Mouse (Mus musculus) heart, embryonic 14.5 days (tissue): Measurements from ENCODE around the gene Maml1. TPM values are rescaled to one million over a fixed set of nuclear protein-coding genes. Genes with fewer than 3 reads are reported as not detected.

Source experiments
- ATAC-seq: fragments of 200-750 bp; cut with Nextera tagmentation; 2 replicates; pipeline ENCODE4 v1.8.0; 2017; ENCODE audit warnings: low read depth, moderate TSS enrichment; ENCODE audit not compliant: insufficient number of reproducible peaks, insufficient read depth, low FRiP score
- H3K27ac ChIP-seq, 2 experiments: fragments of 200-500 bp in 1 of 2; fragments of 300-500 bp in 1 of 2; sonication (generic) in 1 of 2; replicated peaks in 1 of 2; 2 replicates each; pipeline ENCODE4 v1.5.1; 2012 to 2014; ENCODE audit warnings: low read depth in 2 of 2, low read length in 2 of 2, control low read depth in 1 of 2, mild to moderate bottlenecking in 1 of 2, mixed read lengths in 1 of 2; ENCODE audit not compliant: control insufficient read depth in 1 of 2, insufficient read depth in 1 of 2
- H3K27me3 ChIP-seq: fragments of 300-500 bp; sonication (generic); 2 replicates; pipeline ENCODE4 v1.6.1; 2014; ENCODE audit warnings: mild to moderate bottlenecking, low read length, control low read depth; ENCODE audit not compliant: control insufficient read depth, insufficient read depth
- H3K36me3 ChIP-seq: fragments of 300-500 bp; sonication (generic); 2 replicates; pipeline ENCODE4 v1.6.1; 2014; ENCODE audit warnings: mild to moderate bottlenecking, control low read depth, low read length, mixed read lengths; ENCODE audit not compliant: control insufficient read depth, insufficient read depth
- H3K4me1 ChIP-seq, 2 experiments: fragments of 200-500 bp in 1 of 2; fragments of 300-500 bp in 1 of 2; sonication (generic) in 1 of 2; 2 replicates each; pipeline ENCODE4 v1.6.1; 2012 to 2014; ENCODE audit warnings: low read length in 2 of 2, control low read depth in 1 of 2, mixed read lengths in 1 of 2; ENCODE audit not compliant: control insufficient read depth in 2 of 2, insufficient read depth in 2 of 2
- H3K4me2 ChIP-seq: fragments of 300-500 bp; sonication (generic); 2 replicates; pipeline ENCODE4 v1.6.1; 2014; ENCODE audit warnings: mild to moderate bottlenecking, low read length
- H3K4me3 ChIP-seq, 2 experiments: fragments of 200-500 bp in 1 of 2; fragments of 300-500 bp in 1 of 2; sonication (generic) in 1 of 2; 2 replicates each; pipeline ENCODE4 v1.5.1; 2012 to 2014; ENCODE audit warnings: low read length in 2 of 2, mild to moderate bottlenecking in 2 of 2, control low read depth in 1 of 2, low read depth in 1 of 2, moderate library complexity in 1 of 2; ENCODE audit not compliant: control insufficient read depth in 1 of 2, insufficient read depth in 1 of 2
- H3K9ac ChIP-seq: fragments of 300-500 bp; sonication (generic); 2 replicates; pipeline ENCODE4 v1.6.1; 2014; ENCODE audit warnings: mild to moderate bottlenecking, low read length
- H3K9me3 ChIP-seq: fragments of 300-500 bp; sonication (generic); 2 replicates; pipeline ENCODE4 v1.6.1; 2016; ENCODE audit warnings: low read length, control low read depth; ENCODE audit not compliant: control insufficient read depth
- WGBS: fragments of 180-500 bp; shearing (Covaris S2); extraction: QIAGEN DNeasy Blood & Tissue Kit; methylation state at CpG from one replicate; pipeline ENCODE4 v1.1.7; 2014; 5-methylcytosine and 5-hydroxymethylcytosine counted together
- polyA plus RNA-seq: library from polyadenylated mRNA; unstranded; fragments of >200 nt; fragmentation: Nextera tagmentation; extraction: Ambion mirVana; gene quantifications from 2 replicates; pipeline ENCODE4 v1.2.1, GENCODE M21; 2014

Gene Maml1
- polyA plus RNA-seq, 1 experiment from 2014 or later = 5.6 TPM

DNA sequence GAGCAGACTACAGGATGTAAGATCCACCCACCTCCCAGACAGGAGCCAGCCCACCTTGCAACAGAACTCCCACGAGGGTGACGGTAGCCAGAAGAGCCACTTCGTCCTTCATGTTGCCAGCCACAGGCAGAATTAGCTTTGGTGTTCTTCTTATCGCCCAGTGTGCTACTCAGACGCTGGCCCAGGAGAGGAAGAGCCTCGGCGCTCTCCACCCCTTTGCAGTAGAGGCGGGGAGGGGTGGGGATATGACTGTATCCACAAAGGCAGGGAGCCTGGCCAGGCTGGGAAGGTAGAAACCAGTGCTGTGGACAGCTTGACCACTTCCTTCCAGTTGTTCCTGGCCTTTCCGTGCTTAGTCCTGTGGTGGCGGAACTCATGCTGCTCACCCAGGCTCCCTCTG lies 53.8 kb downstream of the Maml1 start, which contains the start of gene Ltc4s:
Gene Ltc4s (minus strand): TSS at position 293 of the 400 bp plus-strand sequence.
- ATAC-seq = no peak
- Histone ChIP-seq H3K9me3 (no peaks in the 10 kb centered on the region), H3K4me1 (peaks cover 14 to 17% of the 10 kb centered on the region in 2 experiments; a peak in 3 of 4 replicates), H3K4me3 (peak within 1 kb of the TSS in 1 of 2 experiments; percentile 61; a peak in 2 of 4 replicates), H3K9ac (no peak within 1 kb of the TSS), H3K36me3 (peaks cover 21% of the 10 kb centered on the region), H3K27ac (no peak within 1 kb of the TSS), H3K4me2 (peak within 1 kb of the TSS; percentile 94), H3K27me3 (peaks cover 24% of the 10 kb centered on the region)
- WGBS = 28% methylated on average over 10 of the region's 10 CpGs

DNA sequence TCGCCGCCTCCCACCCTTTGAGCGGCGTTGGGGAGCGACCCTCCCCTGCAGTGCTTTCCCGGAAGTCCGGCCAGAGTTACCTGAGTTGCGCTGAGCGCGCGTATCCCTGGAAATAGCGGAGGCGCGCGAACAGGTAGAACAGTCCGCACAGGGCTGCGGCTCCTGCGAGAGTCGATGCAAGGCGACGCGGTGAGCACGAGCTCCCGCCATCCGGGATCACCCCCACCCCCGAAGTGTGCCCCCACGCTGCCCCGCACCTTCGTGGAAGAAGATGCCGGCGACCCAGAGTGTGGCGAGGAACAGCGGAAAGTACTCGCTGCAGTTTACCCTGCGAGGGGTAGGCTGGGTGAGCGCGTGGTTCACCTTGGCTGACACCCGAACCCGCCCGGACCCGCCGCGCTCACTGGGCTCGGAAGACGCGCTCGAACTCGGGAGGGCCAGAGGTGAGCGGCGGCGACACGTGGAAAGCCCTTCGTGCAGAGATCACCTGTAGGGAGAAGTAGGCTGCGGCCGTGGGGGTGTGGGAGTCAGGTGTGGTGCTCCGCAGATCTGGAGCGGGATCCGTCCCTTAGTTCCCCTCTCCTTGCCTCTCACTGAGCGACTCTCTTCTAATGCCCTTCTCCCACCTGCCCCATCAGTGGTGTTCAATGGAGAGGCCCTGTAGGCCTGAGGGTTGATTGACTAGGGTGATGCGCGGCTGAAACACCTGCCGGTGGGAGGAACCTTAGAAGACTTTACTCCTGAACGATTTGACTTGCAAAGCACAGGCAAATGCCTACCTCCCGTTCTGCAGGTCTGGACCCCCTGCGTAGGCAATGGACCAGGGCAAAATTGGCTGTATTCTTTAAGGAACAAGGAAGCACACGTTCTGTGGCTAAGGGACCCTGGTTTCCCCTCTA lies 54.9 kb downstream of the Maml1 start:
- Histone ChIP-seq H3K4me2 (peak overlapping the region; percentile 94), H3K4me3 (peak overlapping the region; percentile 52 to 61), H3K4me1 (peaks cover 14 to 17% of the 10 kb centered on the region in 2 experiments; a peak in 3 of 4 replicates), H3K36me3 (peaks cover 32% of the 10 kb centered on the region), H3K27me3 (peaks cover 24% of the 10 kb centered on the region), H3K27ac (no peak overlapping the region), H3K9ac (peak overlapping the region; percentile 73), H3K9me3 (no peaks in the 10 kb centered on the region)
- 2% methylated on average over 65 of the region's 66 CpGs for WGBS
- peak; percentile 7; the same call in 1 of the 2 replicates for ATAC-seq

DNA sequence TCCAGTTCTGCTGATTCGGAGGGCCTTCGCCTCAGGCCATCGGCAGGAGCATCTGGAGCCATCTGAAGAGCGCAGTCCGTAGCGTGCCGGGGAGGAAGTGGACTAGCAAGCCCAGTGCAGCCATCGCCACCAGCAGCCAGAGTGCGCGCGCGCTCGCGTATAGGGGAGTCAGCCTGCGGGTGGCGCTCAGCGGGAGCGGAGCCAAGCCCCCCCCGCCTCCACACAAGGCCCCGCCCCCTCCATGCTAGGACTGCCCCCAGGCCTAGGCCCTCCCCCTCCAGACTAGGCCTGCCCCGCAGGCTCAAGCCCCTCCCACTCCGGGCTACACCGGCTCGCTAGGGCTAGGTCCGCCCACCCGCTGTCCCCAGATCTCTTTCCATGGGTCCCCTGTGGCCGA lies 55.6 kb downstream of the Maml1 start:
- peak overlapping the region; percentile 73 for H3K9ac ChIP-seq
- H3K9me3 ChIP-seq = no peaks in the 10 kb centered on the region
- peak; percentile 89 for ATAC-seq
- under 1% methylated on average over 23 of the region's 27 CpGs for WGBS
- H3K27me3 ChIP-seq = peaks cover 24% of the 10 kb centered on the region
- peaks cover 14 to 17% of the 10 kb centered on the region in 2 experiments; a peak in 3 of 4 replicates for H3K4me1 ChIP-seq
- peak overlapping the region; percentile 52 to 61 for H3K4me3 ChIP-seq
- peaks cover 39% of the 10 kb centered on the region for H3K36me3 ChIP-seq
- H3K27ac ChIP-seq = no peak overlapping the region
- peak overlapping the region; percentile 94 for H3K4me2 ChIP-seq

DNA sequence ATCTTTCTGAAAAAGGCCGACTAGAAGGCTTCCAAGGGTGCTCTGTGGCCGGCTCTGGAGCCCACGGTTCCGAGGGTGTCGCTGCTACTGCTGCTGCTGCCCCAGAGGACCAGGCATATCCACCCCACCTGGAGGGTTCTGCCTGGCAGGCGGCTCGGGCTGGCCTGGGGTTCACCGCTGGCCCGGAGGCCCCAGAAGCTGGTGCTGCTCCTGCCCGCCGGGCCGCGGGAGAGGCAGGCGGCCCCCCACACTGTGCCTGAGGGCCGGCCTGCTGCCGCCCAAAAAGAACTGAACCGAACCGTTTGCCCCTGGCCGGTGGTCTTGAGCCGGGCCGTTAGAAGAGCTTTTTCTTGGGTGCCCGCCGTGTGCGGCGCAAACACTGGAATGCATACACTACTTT lies 57.5 kb downstream of the Maml1 start:
- Histone ChIP-seq H3K36me3 (peaks cover 40% of the 10 kb centered on the region), H3K9me3 (no peaks in the 10 kb centered on the region), H3K27ac (no peak overlapping the region), H3K4me1 (peaks cover 17 to 18% of the 10 kb centered on the region in 2 experiments), H3K9ac (no peak overlapping the region), H3K27me3 (peaks cover 23% of the 10 kb centered on the region), H3K4me2 (no peak overlapping the region), H3K4me3 (no peak overlapping the region)
- 96% methylated on average over 25 of the region's 25 CpGs for WGBS
- no peak for ATAC-seq

DNA sequence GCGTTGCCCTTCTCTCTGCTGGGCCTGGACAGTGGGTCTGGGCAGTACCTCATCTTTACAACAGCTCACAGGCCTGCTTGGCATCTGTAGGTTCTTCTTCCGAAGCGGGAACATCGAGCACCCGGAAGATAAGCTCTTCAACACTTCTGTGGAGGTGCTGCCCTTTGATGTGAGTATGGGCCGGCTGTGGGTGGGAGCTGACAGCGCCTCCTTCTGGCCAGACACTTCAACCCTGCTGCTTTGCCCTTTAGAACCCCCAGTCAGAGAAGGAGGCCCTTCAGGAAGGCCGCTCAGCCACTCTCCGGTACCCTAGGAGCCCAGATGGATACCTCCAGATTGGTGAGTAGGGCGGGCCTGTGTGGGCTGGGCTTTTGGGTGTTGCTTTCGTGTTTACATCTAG lies 58.1 kb downstream of the Maml1 start:
- Histone ChIP-seq H3K4me2 (no peak overlapping the region), H3K27me3 (peaks cover 19% of the 10 kb centered on the region), H3K36me3 (peaks cover 40% of the 10 kb centered on the region), H3K4me1 (peaks cover 18% of the 10 kb centered on the region in 2 experiments), H3K9ac (no peak overlapping the region), H3K27ac (no peak overlapping the region), H3K9me3 (no peaks in the 10 kb centered on the region), H3K4me3 (no peak overlapping the region)
- no peak for ATAC-seq
- WGBS = 68% methylated on average over 11 of the region's 11 CpGs

DNA sequence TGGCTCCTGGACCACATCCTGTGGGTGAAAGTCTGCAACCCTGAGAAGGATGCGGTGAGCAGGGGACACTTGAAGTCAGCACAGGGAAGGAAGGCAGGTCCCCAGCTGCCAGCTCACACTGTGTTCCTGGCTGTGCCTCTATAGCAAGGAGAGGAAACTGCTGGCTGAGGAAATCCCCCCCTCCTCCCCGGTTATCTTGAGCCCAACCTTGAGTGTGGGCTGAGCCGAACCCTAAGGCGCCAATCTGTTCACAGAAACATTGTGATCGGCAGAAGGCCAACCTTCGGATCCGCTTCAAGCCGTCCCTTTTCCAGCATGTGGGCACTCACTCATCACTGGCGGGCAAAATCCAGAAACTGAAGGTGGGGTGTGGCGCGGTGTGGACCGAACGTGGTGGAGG lies 59.1 kb downstream of the Maml1 start:
- Histone ChIP-seq H3K4me3 (no peak overlapping the region), H3K9me3 (no peaks in the 10 kb centered on the region), H3K9ac (no peak overlapping the region), H3K4me1 (peaks cover 13 to 15% of the 10 kb centered on the region in 2 experiments), H3K4me2 (no peak overlapping the region), H3K27ac (no peak overlapping the region), H3K27me3 (peaks cover 13% of the 10 kb centered on the region), H3K36me3 (peaks cover 40% of the 10 kb centered on the region)
- 89% methylated on average over 13 of the region's 13 CpGs for WGBS
- no peak for ATAC-seq

DNA sequence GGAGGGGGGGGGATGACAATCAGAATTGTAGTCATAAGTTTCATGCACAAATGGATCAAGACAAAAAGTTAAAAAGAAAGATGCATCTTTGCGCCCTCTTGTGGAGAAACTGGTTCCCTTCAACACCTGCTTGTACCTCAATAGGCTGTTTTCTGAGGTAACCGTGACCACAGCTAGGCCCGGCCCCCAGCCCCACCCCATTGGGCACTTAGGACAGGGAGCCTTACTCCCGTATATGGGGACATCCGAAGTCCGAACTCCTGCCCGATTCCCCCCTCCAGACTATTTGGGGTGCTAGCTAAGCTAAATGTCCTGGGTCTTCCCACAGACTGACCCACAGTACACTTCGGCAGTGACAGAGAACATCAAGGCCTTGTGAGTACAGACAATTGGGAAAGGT lies 60.7 kb downstream of the Maml1 start:
- H3K4me3 ChIP-seq = peak overlapping the region in 1 of 2 experiments; percentile 9; a peak in 1 of 4 replicates
- no peak overlapping the region for H3K9ac ChIP-seq
- no peak for ATAC-seq
- no peak overlapping the region for H3K27ac ChIP-seq
- no peaks in the 10 kb centered on the region for H3K27me3 ChIP-seq
- peaks cover 15 to 16% of the 10 kb centered on the region in 2 experiments for H3K4me1 ChIP-seq
- no peaks in the 10 kb centered on the region for H3K9me3 ChIP-seq
- WGBS = 29% methylated on average over 8 of the region's 8 CpGs
- H3K4me2 ChIP-seq = peak overlapping the region; percentile 62
- peaks cover 45% of the 10 kb centered on the region for H3K36me3 ChIP-seq
